Mouse (Mus musculus) liver, embryonic 16.5 days (tissue): Measurements from ENCODE around the gene Cep89. TPM values are rescaled to one million over a fixed set of nuclear protein-coding genes. Genes with fewer than 3 reads are reported as not detected.

Experiments used
- ATAC-seq: fragments of 200-750 bp; cut with Nextera tagmentation; 2 replicates; pipeline ENCODE4 v1.8.0; 2017; ENCODE audit warnings: low read depth, mild to moderate bottlenecking, moderate number of reproducible peaks, moderate library complexity
- H3K27ac ChIP-seq: fragments of 300-500 bp; sonication (generic); 2 replicates; pipeline ENCODE4 v1.5.1; 2014; ENCODE audit warnings: mild to moderate bottlenecking, low read length
- H3K27me3 ChIP-seq: fragments of 300-500 bp; sonication (generic); 2 replicates; pipeline ENCODE4 v1.6.1; 2014; ENCODE audit warnings: low read depth, low read length, mixed read lengths; ENCODE audit not compliant: control insufficient read depth, insufficient read depth
- H3K36me3 ChIP-seq: fragments of 300-500 bp; sonication (generic); 2 replicates; pipeline ENCODE4 v1.6.1; 2014; ENCODE audit warnings: mild to moderate bottlenecking; ENCODE audit not compliant: control insufficient read depth, insufficient read depth
- H3K4me1 ChIP-seq: fragments of 300-500 bp; sonication (generic); 2 replicates; pipeline ENCODE4 v1.6.1; 2014; ENCODE audit warnings: low read depth, low read length, mixed read lengths; ENCODE audit not compliant: control insufficient read depth
- H3K4me2 ChIP-seq: fragments of 300-500 bp; sonication (generic); 2 replicates; pipeline ENCODE4 v1.6.1; 2014; ENCODE audit warnings: low read depth, low read length, mixed read lengths
- H3K4me3 ChIP-seq: fragments of 300-500 bp; sonication (generic); 2 replicates; pipeline ENCODE4 v1.5.1; 2014; ENCODE audit warnings: low read depth, mild to moderate bottlenecking, low read length
- H3K9ac ChIP-seq: fragments of 300-500 bp; sonication (generic); 2 replicates; pipeline ENCODE4 v1.6.1; 2014; ENCODE audit warnings: low read depth, low read length
- H3K9me3 ChIP-seq: fragments of 300-500 bp; sonication (generic); replicated peaks from 2 replicates; pipeline ENCODE4 v1.6.1; 2016; ENCODE audit warnings: low read length; ENCODE audit not compliant: control insufficient read depth
- WGBS: fragments of 180-500 bp; shearing (Covaris S2); extraction: QIAGEN DNeasy Blood & Tissue Kit; methylation state at CpG from one replicate; pipeline ENCODE4 v1.1.7; 2014; ENCODE audit not compliant: insufficient replicate concordance; 5-methylcytosine and 5-hydroxymethylcytosine counted together
- polyA plus RNA-seq: library from polyadenylated mRNA; unstranded; fragments of >200 nt; fragmentation: Nextera tagmentation; extraction: Ambion mirVana; gene quantifications from 2 replicates; pipeline ENCODE4 v1.2.1, GENCODE M21; 2015

Cep89 gene
- polyA plus RNA-seq, 1 experiment from 2014 or later = 17.7 TPM

- Histone ChIP-seq H3K4me3 (no peak overlapping the region), H3K27ac (no peak overlapping the region), H3K4me2 (no peak overlapping the region), H3K4me1 (no peaks in the 10 kb centered on the region), H3K9ac (no peak overlapping the region), H3K27me3 (no peaks in the 10 kb centered on the region), H3K9me3 (no peaks in the 10 kb centered on the region), H3K36me3 (peaks cover 5% of the 10 kb centered on the region)
- no peak for ATAC-seq
- WGBS = 44% methylated on average over 16 of the region's 16 CpGs
Measured at GRCm38 (mm10) chr7:35379492-35380119, 17.2 kb upstream of the Cep89 start.

- ATAC-seq = no peak
- Histone ChIP-seq H3K4me1 (no peaks in the 10 kb centered on the region), H3K4me3 (no peak overlapping the region), H3K27ac (no peak overlapping the region), H3K9ac (no peak overlapping the region), H3K36me3 (peaks cover 5% of the 10 kb centered on the region), H3K9me3 (no peaks in the 10 kb centered on the region), H3K27me3 (no peaks in the 10 kb centered on the region), H3K4me2 (no peak overlapping the region)
- WGBS = 65% methylated on average over 8 of the region's 8 CpGs
Measured at GRCm38 (mm10) chr7:35380351-35380750, 16.5 kb upstream of the Cep89 start.

- H3K36me3 ChIP-seq = peaks cover 5% of the 10 kb centered on the region
- WGBS = 66% methylated on average over 14 of the region's 16 CpGs
- H3K4me2 ChIP-seq = no peak overlapping the region
- H3K9me3 ChIP-seq = no peaks in the 10 kb centered on the region
- no peaks in the 10 kb centered on the region for H3K27me3 ChIP-seq
- H3K27ac ChIP-seq = no peak overlapping the region
- H3K4me1 ChIP-seq = no peaks in the 10 kb centered on the region
- no peak overlapping the region for H3K4me3 ChIP-seq
- no peak overlapping the region for H3K9ac ChIP-seq
- ATAC-seq = no peak
Measured at GRCm38 (mm10) chr7:35381861-35382260, 15.0 kb upstream of the Cep89 start.

GRCm38 (mm10) chr7:35382706-35383353 is 14.0 kb upstream of the Cep89 start:
- no peaks in the 10 kb centered on the region for H3K27me3 ChIP-seq
- no peak for ATAC-seq
- no peak overlapping the region for H3K9ac ChIP-seq
- H3K27ac ChIP-seq = no peak overlapping the region
- 29% methylated on average over 2 of the region's 2 CpGs for WGBS
- H3K4me3 ChIP-seq = no peak overlapping the region
- no peak overlapping the region for H3K4me2 ChIP-seq
- H3K36me3 ChIP-seq = peaks cover 5% of the 10 kb centered on the region
- H3K4me1 ChIP-seq = no peaks in the 10 kb centered on the region
- no peaks in the 10 kb centered on the region for H3K9me3 ChIP-seq

GRCm38 (mm10) chr7:35386525-35386952 is 10.3 kb upstream of the Cep89 start:
- Histone ChIP-seq H3K4me3 (no peak overlapping the region), H3K27me3 (no peaks in the 10 kb centered on the region), H3K27ac (no peak overlapping the region), H3K9ac (no peak overlapping the region), H3K4me1 (no peaks in the 10 kb centered on the region), H3K9me3 (no peaks in the 10 kb centered on the region), H3K4me2 (no peak overlapping the region), H3K36me3 (peaks cover under 1% of the 10 kb centered on the region)
- peak; percentile 63 for ATAC-seq
- 46% methylated on average over 6 of the region's 6 CpGs for WGBS

- no peaks in the 10 kb centered on the region for H3K9me3 ChIP-seq
- WGBS = 71% methylated on average over 6 of the region's 6 CpGs
- H3K4me2 ChIP-seq = no peak overlapping the region
Measured at GRCm38 (mm10) chr7:35388694-35389093, 8.1 kb upstream of the Cep89 start.

GRCm38 (mm10) chr7:35392935-35393334 is 3.9 kb upstream of the Cep89 start:
- Histone ChIP-seq H3K9ac (no peak overlapping the region), H3K4me1 (peaks cover 17% of the 10 kb centered on the region), H3K27me3 (no peaks in the 10 kb centered on the region), H3K4me2 (no peak overlapping the region), H3K9me3 (no peaks in the 10 kb centered on the region), H3K4me3 (no peak overlapping the region), H3K36me3 (peaks cover 14% of the 10 kb centered on the region), H3K27ac (no peak overlapping the region)
- 67% methylated on average over 5 of the region's 5 CpGs for WGBS
- no peak for ATAC-seq

More at GRCm38 (mm10) chr7:35388694-35389093, 8.1 kb upstream of the Cep89 start:
- Histone ChIP-seq H3K36me3 (peaks cover 6% of the 10 kb centered on the region), H3K27me3 (no peaks in the 10 kb centered on the region), H3K9ac (no peak overlapping the region), H3K4me3 (no peak overlapping the region), H3K4me1 (no peaks in the 10 kb centered on the region), H3K27ac (no peak overlapping the region)
- no peak for ATAC-seq

- H3K4me2 ChIP-seq = peak overlapping the region; percentile 79
- peak overlapping the region; percentile 86 for H3K4me3 ChIP-seq
- 3% methylated on average over 17 of the region's 17 CpGs for WGBS
- H3K27me3 ChIP-seq = no peaks in the 10 kb centered on the region
- peaks cover 19% of the 10 kb centered on the region for H3K4me1 ChIP-seq
- no peaks in the 10 kb centered on the region for H3K9me3 ChIP-seq
- peaks cover 14% of the 10 kb centered on the region for H3K36me3 ChIP-seq
- no peak for ATAC-seq
- H3K27ac ChIP-seq = peak overlapping the region; percentile 71
- H3K9ac ChIP-seq = peak overlapping the region; percentile 79
Measured at GRCm38 (mm10) chr7:35395734-35396456, 940 bp upstream of the Cep89 start.

- Histone ChIP-seq H3K27ac (no peak overlapping the region), H3K9me3 (no peaks in the 10 kb centered on the region), H3K36me3 (peaks cover 17% of the 10 kb centered on the region), H3K27me3 (no peaks in the 10 kb centered on the region), H3K4me1 (peaks cover 9% of the 10 kb centered on the region), H3K4me3 (no peak overlapping the region), H3K4me2 (no peak overlapping the region), H3K9ac (no peak overlapping the region)
- 79% methylated on average over 4 of the region's 4 CpGs for WGBS
- ATAC-seq = no peak
Measured at GRCm38 (mm10) chr7:35401169-35401568, 4.3 kb downstream of the Cep89 start.
